Mouse (Mus musculus) cortical plate, adult 2 months (tissue): Measurements from ENCODE around the gene Vstm2l. TPM values are rescaled to one million over a fixed set of nuclear protein-coding genes. Genes with fewer than 3 reads are reported as not detected.

Experiments
- H3K27ac ChIP-seq: fragments of 200-500 bp; 2 replicates; pipeline ENCODE4 v1.5.1; 2012; ENCODE audit warnings: low read length, control low read depth, inconsistent platforms; ENCODE audit not compliant: insufficient read depth
- H3K4me1 ChIP-seq: fragments of 200-500 bp; 2 replicates; pipeline ENCODE4 v1.6.1; 2011; ENCODE audit warnings: low read length; ENCODE audit not compliant: control insufficient read depth, insufficient read depth
- H3K4me3 ChIP-seq: fragments of 200-500 bp; 2 replicates; pipeline ENCODE4 v1.5.1; 2011; ENCODE audit warnings: mild to moderate bottlenecking, low read length, control low read depth; ENCODE audit not compliant: insufficient read depth
- CTCF ChIP-seq: fragments of 200-500 bp; IDR thresholded peaks from 2 replicates; pipeline ENCODE4 v1.5.1; 2011; ENCODE audit warnings: mild to moderate bottlenecking, control low read depth, low read length; ENCODE audit not compliant: insufficient read depth; ENCODE audit errors: extremely low read depth
- POLR2A ChIP-seq: fragments of 200-500 bp; IDR thresholded peaks from 2 replicates; pipeline ENCODE4 v1.6.1; 2011; ENCODE audit warnings: mild to moderate bottlenecking, low read length, control low read depth; ENCODE audit not compliant: insufficient read depth; ENCODE audit errors: extremely low read depth
- polyA plus RNA-seq: library from polyadenylated mRNA; depleted of rRNA; stranded (reverse); fragments of >200 nt; gene quantifications from 2 replicates; pipeline ENCODE4 v1.2.3, GENCODE M21; 2012

The Vstm2l gene
- polyA plus RNA-seq, 1 experiment, result 65.1 TPM

GRCm38 (mm10) chr2:157891166-157891565 lies 23.3 kb upstream of the Vstm2l start:
- H3K4me3 ChIP-seq, result no peak overlapping the region
- H3K4me1 ChIP-seq, result no peaks in the 10 kb centered on the region
- no peak for TF ChIP-seq POLR2A
- TF ChIP-seq CTCF, result no peak
- no peak overlapping the region for H3K27ac ChIP-seq

- Histone ChIP-seq H3K4me1 (no peaks in the 10 kb centered on the region), H3K4me3 (no peak overlapping the region), H3K27ac (no peak overlapping the region)
- TF ChIP-seq CTCF (no peak), POLR2A (no peak)
Observed at GRCm38 (mm10) chr2:157897131-157897530, 17.3 kb upstream of the Vstm2l start.

DNA sequence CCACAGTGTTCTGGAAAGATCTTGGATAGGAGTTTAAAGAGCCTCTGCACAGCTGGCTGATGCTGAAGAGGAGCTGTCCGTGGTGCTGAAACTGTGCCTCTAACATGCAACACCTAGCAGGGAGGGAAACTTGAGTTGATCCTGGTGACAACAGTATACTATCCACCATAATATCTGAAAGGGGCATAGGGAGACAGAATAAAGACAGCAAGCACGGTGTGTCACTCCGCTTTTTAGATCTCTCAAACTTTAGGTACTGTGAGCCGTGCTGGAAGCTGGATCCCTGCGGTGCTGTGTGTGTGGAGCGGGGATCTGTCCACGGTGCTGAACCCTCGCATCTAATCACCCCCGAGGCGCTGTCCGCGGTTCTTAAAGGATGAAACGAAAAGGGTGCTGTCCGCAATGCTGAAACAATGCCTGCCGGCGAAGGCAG lies 1.2 kb upstream of the Vstm2l start:
- no peak overlapping the region for H3K27ac ChIP-seq
- TF ChIP-seq POLR2A, result no peak
- H3K4me1 ChIP-seq, result no peaks in the 10 kb centered on the region
- H3K4me3 ChIP-seq, result no peak overlapping the region

- no peaks in the 10 kb centered on the region for H3K4me1 ChIP-seq
- TF ChIP-seq POLR2A (no peak), CTCF (peak; percentile 40)
- H3K4me3 ChIP-seq, result peak overlapping the region; percentile 71; the same call in 1 of the 2 replicates
- H3K27ac ChIP-seq, result no peak overlapping the region
Observed at GRCm38 (mm10) chr2:157913705-157914104, 748 bp upstream of the Vstm2l start.

- TF ChIP-seq CTCF (no peak), POLR2A (no peak)
- Histone ChIP-seq H3K4me1 (no peaks in the 10 kb centered on the region), H3K27ac (no peak overlapping the region), H3K4me3 (peak overlapping the region; percentile 71)
Observed at GRCm38 (mm10) chr2:157914889-157915517, 550 bp downstream of the Vstm2l start.

GRCm38 (mm10) chr2:157918529-157918928 lies 4.1 kb downstream of the Vstm2l start:
- Histone ChIP-seq H3K4me3 (no peak overlapping the region), H3K4me1 (peaks cover 2% of the 10 kb centered on the region; the same call in 1 of the 2 replicates), H3K27ac (no peak overlapping the region)
- no peak for TF ChIP-seq CTCF
- no peak for TF ChIP-seq POLR2A

GRCm38 (mm10) chr2:157921551-157921950 lies 7.1 kb downstream of the Vstm2l start:
- TF ChIP-seq CTCF, result no peak
- no peak for TF ChIP-seq POLR2A
- H3K4me1 ChIP-seq, result peaks cover 3% of the 10 kb centered on the region; the same call in 1 of the 2 replicates

DNA sequence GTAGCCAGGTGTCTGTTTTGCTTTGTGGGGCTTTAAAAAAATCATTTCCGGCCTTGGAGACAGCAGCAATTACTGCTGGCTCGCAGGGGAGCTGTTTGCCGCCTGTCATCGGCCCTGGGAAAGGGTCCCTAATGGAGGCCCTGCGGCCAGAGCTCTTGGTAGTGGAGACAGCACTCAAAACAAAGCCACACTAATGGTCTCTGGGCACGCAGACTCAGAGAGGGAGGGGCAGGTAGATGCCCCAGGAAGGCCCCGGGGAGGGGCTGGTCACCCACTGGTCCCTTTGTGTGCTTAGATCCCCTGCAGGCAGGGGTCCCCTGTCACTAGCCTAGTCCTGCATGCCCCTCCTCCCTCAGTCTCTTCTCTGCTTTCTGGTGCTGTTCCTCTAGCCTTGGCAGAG lies 9.0 kb downstream of the Vstm2l start:
- Histone ChIP-seq H3K27ac (no peak overlapping the region), H3K4me3 (no peak overlapping the region), H3K4me1 (peaks cover 10% of the 10 kb centered on the region)
- TF ChIP-seq CTCF, result no peak
- TF ChIP-seq POLR2A, result no peak

More at GRCm38 (mm10) chr2:157921551-157921950, 7.1 kb downstream of the Vstm2l start:
- Histone ChIP-seq H3K27ac (no peak overlapping the region), H3K4me3 (no peak overlapping the region)

DNA sequence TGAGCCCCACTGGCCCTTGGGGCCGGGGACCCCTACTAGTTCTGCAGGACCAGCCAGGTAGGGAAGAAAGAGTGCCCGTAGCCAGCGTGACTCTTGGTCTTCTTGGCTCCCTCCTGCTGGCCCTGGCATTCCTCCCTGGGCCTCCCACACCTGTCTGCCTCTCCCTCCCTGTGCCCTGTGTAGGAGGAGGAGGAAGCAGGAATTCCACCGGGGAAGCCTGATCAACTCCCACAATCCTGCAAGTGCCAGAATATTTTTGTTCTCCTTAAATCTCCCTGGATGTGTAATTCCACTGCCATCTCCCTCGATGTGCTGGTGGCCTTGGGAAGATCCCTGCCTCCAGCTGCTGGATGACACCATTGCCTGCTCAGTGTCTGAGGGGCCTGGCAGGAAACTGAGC lies 10.1 kb downstream of the Vstm2l start:
- peaks cover 10% of the 10 kb centered on the region for H3K4me1 ChIP-seq
- H3K4me3 ChIP-seq, result no peak overlapping the region
- H3K27ac ChIP-seq, result no peak overlapping the region
- TF ChIP-seq POLR2A (no peak), CTCF (no peak)

- peaks cover 8% of the 10 kb centered on the region for H3K4me1 ChIP-seq
- no peak for TF ChIP-seq POLR2A
- TF ChIP-seq CTCF, result no peak
Observed at GRCm38 (mm10) chr2:157926502-157926901, 12.0 kb downstream of the Vstm2l start.

GRCm38 (mm10) chr2:157926927-157927326 lies 12.5 kb downstream of the Vstm2l start:
- Histone ChIP-seq H3K27ac (no peak overlapping the region), H3K4me3 (no peak overlapping the region), H3K4me1 (peaks cover 8% of the 10 kb centered on the region)
- TF ChIP-seq CTCF (no peak), POLR2A (no peak)

More at GRCm38 (mm10) chr2:157926502-157926901, 12.0 kb downstream of the Vstm2l start:
- no peak overlapping the region for H3K27ac ChIP-seq
- no peak overlapping the region for H3K4me3 ChIP-seq
